29 mouse cellular contexts compared by ENCODE assay signal in genomic region chr17:63172697-63173096, GRCm38 (mm10).
DNase-seq lines count a peak whose midpoint lies in the region; ATAC-seq and TF ChIP-seq lines count a peak whose summit lies in the region.
"Had no signal": no experiment of that assay in that cellular context is flagged by ENCODE, and none has a peak within 500 bp of the region (broad histone marks: within the 10 kb centered on the region; RNA-seq: fewer than 3 reads in every experiment).

No protein-coding gene starts in this region.

- no peak for TF ChIP-seq CTCF in left cerebral cortex, adult 2 months (IDR thresholded peaks at IDR 0.05)
- no peak for TF ChIP-seq CTCF in stomach, postnatal 0 days (IDR thresholded peaks at IDR 0.05; ENCODE audit: low read depth)

- DNase-seq in forebrain, embryonic 11.5 days (ENCODE audit: low spot score): no peak
- no peak for DNase-seq in forebrain, embryonic 10.5 days (ENCODE audit: extremely low spot score, low spot score)
- no peak for DNase-seq in left cerebral cortex, adult 2 months (ENCODE audit: extremely low spot score in 1 of 2, low spot score in 2 of 2)
- DNase-seq in left cerebral cortex, postnatal 36 days (ENCODE audit: low spot score in 2 of 2): no peak
- DNase-seq in neural tube, embryonic 10.5 days (ENCODE audit: extremely low spot score, low spot score): no peak
- DNase-seq in liver, embryonic 11.5 days (ENCODE audit: low spot score): no peak
- DNase-seq in stomach, postnatal 0 days (ENCODE audit: low spot score): no peak
- DNase-seq: adrenal gland, adult 8-10 months; cerebellum, adult 11 months; cerebellum, adult 9-10 months; cerebellum, postnatal 36 days; gastrocnemius, postnatal 10 days; heart, postnatal 10 days; kidney, adult 8-10 months; kidney, postnatal 4 days; lung, adult 2 months; lung, postnatal 10 days; right cerebral cortex, postnatal 25 days; thymus, postnatal 25 days had no signal

- no peak overlapping the region for H3K9ac ChIP-seq in forebrain, embryonic 11.5 days (ENCODE audit: low read length)
- no peak overlapping the region for H3K9ac ChIP-seq in neural tube, embryonic 12.5 days
- no peak overlapping the region for H3K9ac ChIP-seq in liver, embryonic 11.5 days (ENCODE audit: low read depth, low read length)
- no peak overlapping the region for H3K9ac ChIP-seq in stomach, postnatal 0 days (ENCODE audit: low read length)
- H3K9ac ChIP-seq: heart, embryonic 13.5 days; limb, embryonic 15.5 days; liver, embryonic 14.5 days; stomach, embryonic 15.5 days had no signal

- H3K9me3 ChIP-seq in forebrain, embryonic 11.5 days (ENCODE audit: control insufficient read depth, low read length): no peaks in the 10 kb centered on the region
- H3K9me3 ChIP-seq in forebrain, embryonic 10.5 days: no peaks in the 10 kb centered on the region
- H3K9me3 ChIP-seq in neural tube, embryonic 12.5 days: no peaks in the 10 kb centered on the region
- H3K9me3 ChIP-seq in liver, embryonic 11.5 days (ENCODE audit: control insufficient read depth, low read length): no peaks in the 10 kb centered on the region
- H3K9me3 ChIP-seq in stomach, postnatal 0 days (ENCODE audit: control insufficient read depth, low read length): no peaks in the 10 kb centered on the region
- H3K9me3 ChIP-seq: G1E; heart, embryonic 13.5 days; limb, embryonic 10.5 days; limb, embryonic 15.5 days; stomach, embryonic 15.5 days had no signal

- 9% methylated on average over 1 of the region's 1 CpGs for WGBS in forebrain, embryonic 11.5 days
- WGBS in forebrain, embryonic 10.5 days: 25% methylated on average over 1 of the region's 1 CpGs
- 18% methylated on average over 1 of the region's 1 CpGs for WGBS in neural tube, embryonic 12.5 days
- WGBS in liver, embryonic 11.5 days: 74% methylated on average over 1 of the region's 1 CpGs
- WGBS in stomach, postnatal 0 days: 83% methylated on average over 1 of the region's 1 CpGs

- peaks cover 28% of the 10 kb centered on the region for H3K27me3 ChIP-seq in forebrain, embryonic 11.5 days (ENCODE audit: control insufficient read depth, insufficient read depth, low read length)
- H3K27me3 ChIP-seq in forebrain, embryonic 10.5 days (ENCODE audit: poor library complexity, severe bottlenecking): peaks cover 78% of the 10 kb centered on the region
- no peaks in the 10 kb centered on the region for H3K27me3 ChIP-seq in neural tube, embryonic 12.5 days (replicated peaks)
- H3K27me3 ChIP-seq in liver, embryonic 11.5 days (replicated peaks; ENCODE audit: control insufficient read depth, insufficient read depth, low read length): no peaks in the 10 kb centered on the region
- H3K27me3 ChIP-seq in stomach, postnatal 0 days (ENCODE audit: control insufficient read depth, insufficient read depth, low read length): no peaks in the 10 kb centered on the region
- H3K27me3 ChIP-seq: heart, embryonic 13.5 days; limb, embryonic 15.5 days; stomach, embryonic 15.5 days had no signal

- no peaks in the 10 kb centered on the region for H3K36me3 ChIP-seq in forebrain, embryonic 11.5 days (ENCODE audit: control insufficient read depth, insufficient read depth, low read length)
- no peaks in the 10 kb centered on the region for H3K36me3 ChIP-seq in forebrain, embryonic 10.5 days (replicated peaks)
- no peaks in the 10 kb centered on the region for H3K36me3 ChIP-seq in neural tube, embryonic 12.5 days
- no peaks in the 10 kb centered on the region for H3K36me3 ChIP-seq in liver, embryonic 11.5 days (ENCODE audit: control insufficient read depth, insufficient read depth, low read length)
- H3K36me3 ChIP-seq in stomach, postnatal 0 days (ENCODE audit: control insufficient read depth, insufficient read depth, low read length): no peaks in the 10 kb centered on the region
- H3K36me3 ChIP-seq: heart, embryonic 13.5 days; limb, embryonic 10.5 days; limb, embryonic 15.5 days; stomach, embryonic 15.5 days had no signal

- no peak overlapping the region for H3K27ac ChIP-seq in forebrain, embryonic 11.5 days (ENCODE audit: low read depth, low read length)
- no peak overlapping the region for H3K27ac ChIP-seq in forebrain, embryonic 10.5 days
- H3K27ac ChIP-seq in left cerebral cortex, adult 2 months: peak overlapping the region; percentile 36; the same call in 1 of the 2 replicates
- no peak overlapping the region for H3K27ac ChIP-seq in neural tube, embryonic 12.5 days
- H3K27ac ChIP-seq in liver, embryonic 11.5 days (ENCODE audit: low read depth, low read length): no peak overlapping the region
- no peak overlapping the region for H3K27ac ChIP-seq in stomach, postnatal 0 days (replicated peaks)
- H3K27ac ChIP-seq: heart, embryonic 13.5 days; kidney, postnatal 0 days; limb, embryonic 10.5 days; limb, embryonic 15.5 days; liver, embryonic 14.5 days; macrophage; stomach, embryonic 15.5 days had no signal

- no peak overlapping the region for H3K4me2 ChIP-seq in forebrain, embryonic 11.5 days (ENCODE audit: low read depth, low read length, severe bottlenecking)
- no peak overlapping the region for H3K4me2 ChIP-seq in neural tube, embryonic 12.5 days (replicated peaks)
- H3K4me2 ChIP-seq in liver, embryonic 11.5 days: no peak overlapping the region
- no peak overlapping the region for H3K4me2 ChIP-seq in stomach, postnatal 0 days (replicated peaks; ENCODE audit: low read depth)
- H3K4me2 ChIP-seq: heart, embryonic 13.5 days; limb, embryonic 15.5 days; stomach, embryonic 15.5 days had no signal

- H3K4me3 ChIP-seq in forebrain, embryonic 11.5 days (ENCODE audit: low read depth, low read length): no peak overlapping the region
- H3K4me3 ChIP-seq in forebrain, embryonic 10.5 days: no peak overlapping the region
- no peak overlapping the region for H3K4me3 ChIP-seq in left cerebral cortex, adult 2 months
- H3K4me3 ChIP-seq in neural tube, embryonic 12.5 days: no peak overlapping the region
- no peak overlapping the region for H3K4me3 ChIP-seq in liver, embryonic 11.5 days (ENCODE audit: low read depth, low read length)
- no peak overlapping the region for H3K4me3 ChIP-seq in stomach, postnatal 0 days (ENCODE audit: low read depth, low read length)
- H3K4me3 ChIP-seq: heart, embryonic 13.5 days; limb, embryonic 10.5 days; limb, embryonic 15.5 days; stomach, embryonic 15.5 days had no signal

- intact Hi-C loops in left cerebral cortex, adult 2 months (cut with DNase I): loop anchor here (1.0 kb wide), 1 partner anchor 113 kb away; no protein-coding TSS in a partner anchor
- intact Hi-C loops in left cerebral cortex, postnatal 36 days (cut with DNase I): no loop called here

- H3K4me1 ChIP-seq in forebrain, embryonic 11.5 days (replicated peaks; ENCODE audit: control insufficient read depth, insufficient read depth, low read length): peaks cover 10% of the 10 kb centered on the region; the same call in 1 of the 2 replicates
- peaks cover 57% of the 10 kb centered on the region for H3K4me1 ChIP-seq in forebrain, embryonic 10.5 days
- H3K4me1 ChIP-seq in neural tube, embryonic 12.5 days: peaks cover 13% of the 10 kb centered on the region
- no peaks in the 10 kb centered on the region for H3K4me1 ChIP-seq in liver, embryonic 11.5 days (replicated peaks; ENCODE audit: control insufficient read depth, insufficient read depth, low read length)
- H3K4me1 ChIP-seq in stomach, postnatal 0 days (replicated peaks; ENCODE audit: control insufficient read depth, insufficient read depth): no peaks in the 10 kb centered on the region
- H3K4me1 ChIP-seq: stomach, embryonic 15.5 days had no signal

- ATAC-seq in forebrain, embryonic 11.5 days (replicated peaks; ENCODE audit: low FRiP score): peak; percentile 30
- ATAC-seq in neural tube, embryonic 12.5 days (ENCODE audit: low FRiP score, low read depth): peak; percentile 35; the same call in 1 of the 2 replicates
- ATAC-seq in liver, embryonic 11.5 days (replicated peaks; ENCODE audit: low FRiP score): no peak
- ATAC-seq in stomach, postnatal 0 days (ENCODE audit: low FRiP score, low TSS enrichment): no peak
- ATAC-seq: intestine, embryonic 16.5 days had no signal

- no peak for TF ChIP-seq EP300 in stomach, postnatal 0 days (optimal IDR thresholded peaks at IDR 0.05)

Comparison
In these comparisons a context has a peak if more than half of its experiments do, and no peak if none do; other contexts are left out.
1. ATAC-seq: peak in forebrain, embryonic 11.5 days (single experiment) and neural tube, embryonic 12.5 days (single experiment); none in liver, embryonic 11.5 days (single experiment) and stomach, postnatal 0 days (single experiment).